Mouse (Mus musculus) ES-CJ7 (cell line): Measurements from ENCODE around the gene Srd5a1.
"Not testable (repeated sequence)": the region's sequence is repeated elsewhere in the genome, so short reads cannot be mapped to it uniquely, and the experiment has no call there.

ENCODE experiments used
- DNase-seq: peaks from one replicate; pipeline ENCODE4 v3.0.0; 2011; ENCODE audit warnings: low read depth, low spot score

Gene Srd5a1

GRCm38 (mm10) chr13:69576676-69577075 lies 34.6 kb downstream of the Srd5a1 start:
- DNase-seq, result no peak

- DNase-seq, result no peak
Observed at GRCm38 (mm10) chr13:69572594-69572993, 38.6 kb downstream of the Srd5a1 start.

- no peak for DNase-seq
Observed at GRCm38 (mm10) chr13:69569201-69569600, 42.0 kb downstream of the Srd5a1 start.

- not testable (repeated sequence) for DNase-seq
Observed at GRCm38 (mm10) chr13:69565401-69565800, 45.8 kb downstream of the Srd5a1 start.

GRCm38 (mm10) chr13:69564573-69564972 lies 46.7 kb downstream of the Srd5a1 start:
- DNase-seq, result no peak

GRCm38 (mm10) chr13:69563905-69564304 lies 47.3 kb downstream of the Srd5a1 start:
- DNase-seq, result no peak

- DNase-seq, result no peak
Observed at GRCm38 (mm10) chr13:69562654-69563574, 48.3 kb downstream of the Srd5a1 start.

GRCm38 (mm10) chr13:69562004-69562403 lies 49.2 kb downstream of the Srd5a1 start:
- DNase-seq, result no peak

GRCm38 (mm10) chr13:69559291-69559961 lies 51.8 kb downstream of the Srd5a1 start:
- no peak for DNase-seq

GRCm38 (mm10) chr13:69558098-69558660 lies 53.1 kb downstream of the Srd5a1 start:
- DNase-seq, result no peak

GRCm38 (mm10) chr13:69556728-69557127 lies 54.5 kb downstream of the Srd5a1 start:
- DNase-seq, result no peak

GRCm38 (mm10) chr13:69555957-69556482 lies 55.2 kb downstream of the Srd5a1 start:
- DNase-seq, result peak; percentile 55

- no peak for DNase-seq
Observed at GRCm38 (mm10) chr13:69555045-69555444, 56.2 kb downstream of the Srd5a1 start.

- no peak for DNase-seq
Observed at GRCm38 (mm10) chr13:69554255-69554654, 57.0 kb downstream of the Srd5a1 start.

- DNase-seq, result no peak
Observed at GRCm38 (mm10) chr13:69553024-69553423, 58.2 kb downstream of the Srd5a1 start.

- no peak for DNase-seq
Observed at GRCm38 (mm10) chr13:69550831-69551230, 60.4 kb downstream of the Srd5a1 start.

- no peak for DNase-seq
Observed at GRCm38 (mm10) chr13:69549980-69550379, 61.3 kb downstream of the Srd5a1 start.

- DNase-seq, result no peak
Observed at GRCm38 (mm10) chr13:69547488-69548180, 63.6 kb downstream of the Srd5a1 start.

- peak; percentile 85 for DNase-seq
Observed at GRCm38 (mm10) chr13:69545019-69545418, 66.2 kb downstream of the Srd5a1 start.

GRCm38 (mm10) chr13:69543595-69543994 lies 67.6 kb downstream of the Srd5a1 start:
- DNase-seq, result no peak

- DNase-seq, result no peak
Observed at GRCm38 (mm10) chr13:69542571-69543352, 68.5 kb downstream of the Srd5a1 start.
